Mouse (Mus musculus) gastrocnemius, adult 8-10 months (tissue): ENCODE data around the gene Trio. TPM values are rescaled to one million over a fixed set of nuclear protein-coding genes. Genes with fewer than 3 reads are reported as not detected.

Experiments
- DNase-seq, 2 experiments: peaks; one replicate each; pipeline ENCODE4 v3.0.0; 2022; ENCODE audit warnings: low spot score in 2 of 2
- total RNA-seq, 4 experiments: library from RNA; stranded (reverse); gene quantifications; 2 replicates each; pipeline ENCODE4 v1.2.4; 2022

The Trio gene
- total RNA-seq, 4 experiments from 2014 or later, result 24.6 to 29.0 (median 27.1) TPM

- no peak for DNase-seq
Measured at GRCm38 (mm10) chr15:27777455-27778190, 248.0 kb downstream of the Trio start.

- DNase-seq, result no peak
Measured at GRCm38 (mm10) chr15:27774481-27774880, 251.2 kb downstream of the Trio start.

GRCm38 (mm10) chr15:27772125-27772627, 253.5 kb downstream of the Trio start:
- no peak for DNase-seq

GRCm38 (mm10) chr15:27771581-27771980, 254.1 kb downstream of the Trio start:
- peak in 1 of 2 experiments; percentile 31 for DNase-seq

- no peak for DNase-seq
Measured at GRCm38 (mm10) chr15:27770513-27771196, 255.0 kb downstream of the Trio start.

- DNase-seq, result no peak
Measured at GRCm38 (mm10) chr15:27761416-27761815, 264.2 kb downstream of the Trio start.

- no peak for DNase-seq
Measured at GRCm38 (mm10) chr15:27760655-27761054, 265.0 kb downstream of the Trio start.

- no peak for DNase-seq
Measured at GRCm38 (mm10) chr15:27759890-27760289, 265.8 kb downstream of the Trio start.

- no peak for DNase-seq
Measured at GRCm38 (mm10) chr15:27758680-27759079, 267.0 kb downstream of the Trio start.

GRCm38 (mm10) chr15:27756426-27756825, 269.2 kb downstream of the Trio start:
- no peak for DNase-seq

- no peak for DNase-seq
Measured at GRCm38 (mm10) chr15:27754571-27755260, 270.9 kb downstream of the Trio start.

GRCm38 (mm10) chr15:27753923-27754322, 271.7 kb downstream of the Trio start:
- no peak for DNase-seq

GRCm38 (mm10) chr15:27752677-27753342, 272.8 kb downstream of the Trio start:
- DNase-seq, result no peak

- no peak for DNase-seq
Measured at GRCm38 (mm10) chr15:27751612-27752405, 273.8 kb downstream of the Trio start.

- no peak for DNase-seq
Measured at GRCm38 (mm10) chr15:27748739-27749138, 276.9 kb downstream of the Trio start.

- DNase-seq, result no peak
Measured at GRCm38 (mm10) chr15:27747512-27747911, 278.1 kb downstream of the Trio start.

GRCm38 (mm10) chr15:27744995-27745394, 280.7 kb downstream of the Trio start:
- no peak for DNase-seq

- no peak for DNase-seq
Measured at GRCm38 (mm10) chr15:27740080-27740479, 285.6 kb downstream of the Trio start.

- DNase-seq, result no peak
Measured at GRCm38 (mm10) chr15:27731818-27732217, 293.8 kb downstream of the Trio start.

GRCm38 (mm10) chr15:27726228-27726627, 299.4 kb downstream of the Trio start:
- no peak for DNase-seq
